8 mouse cellular contexts compared by ENCODE assay signal in the genomic region with DNA sequence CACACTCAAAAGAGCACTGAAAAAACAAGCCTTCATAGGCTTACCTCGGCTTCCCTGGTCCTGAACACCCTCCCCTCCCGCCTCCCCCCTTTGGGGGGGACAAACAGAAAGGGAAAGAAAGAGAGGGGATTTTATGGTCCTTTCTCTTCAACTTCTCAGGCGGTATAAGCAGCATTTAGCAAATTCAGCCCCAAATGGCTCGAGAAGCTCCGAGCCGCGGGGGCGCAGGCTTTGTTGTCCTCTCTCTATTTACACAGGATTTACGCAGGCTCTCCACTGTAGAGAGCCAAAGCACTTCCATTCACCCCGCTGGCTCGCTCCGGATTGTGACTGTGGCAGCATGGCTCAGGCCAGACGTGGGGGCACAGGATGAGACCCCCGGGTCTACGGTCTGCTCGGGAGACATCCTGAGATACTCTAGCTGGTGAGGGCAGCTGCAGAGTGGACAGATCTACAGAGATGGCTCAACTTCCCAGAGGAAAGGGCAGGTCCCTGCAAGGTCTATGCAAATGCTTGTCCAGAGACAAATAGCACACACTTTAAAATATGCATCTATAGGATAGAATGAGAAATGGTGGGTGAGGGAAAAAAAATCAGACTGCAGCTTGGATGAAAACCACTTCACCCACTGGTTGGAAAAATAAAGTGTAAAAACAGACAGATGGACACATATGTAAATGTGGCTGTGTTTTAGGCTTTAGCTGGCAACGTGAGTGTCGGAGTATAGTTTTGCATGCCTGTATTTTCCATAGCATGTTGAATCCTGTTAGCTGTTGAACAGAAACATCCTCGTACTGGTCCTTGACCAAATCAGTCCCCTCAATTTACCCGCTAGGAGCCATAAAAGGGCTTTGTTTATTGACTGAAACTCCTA. TPM values are rescaled to one million over a fixed set of nuclear protein-coding genes. Genes with fewer than 3 reads are reported as not detected.
DNase-seq lines count a peak whose midpoint lies in the region; ATAC-seq and TF ChIP-seq lines count a peak whose summit lies in the region.

No protein-coding gene starts in this region.

- no peak for TF ChIP-seq CTCF in forebrain, postnatal 0 days (IDR thresholded peaks at IDR 0.05; ENCODE audit: low read depth)
- TF ChIP-seq CTCF in liver, embryonic 14.5 days (IDR thresholded peaks at IDR 0.05; ENCODE audit: low read depth): no peak

- no peaks in the 10 kb centered on the region for H3K9me3 ChIP-seq in lung, embryonic 15.5 days
- no peaks in the 10 kb centered on the region for H3K9me3 ChIP-seq in forebrain, postnatal 0 days (ENCODE audit: low read length)
- H3K9me3 ChIP-seq in liver, embryonic 14.5 days (ENCODE audit: control insufficient read depth, low read length): no peaks in the 10 kb centered on the region
- H3K9me3 ChIP-seq in stomach, embryonic 16.5 days (replicated peaks; ENCODE audit: control insufficient read depth, low read length): no peaks in the 10 kb centered on the region

- no peak overlapping the region for H3K9ac ChIP-seq in lung, embryonic 15.5 days
- H3K9ac ChIP-seq in forebrain, postnatal 0 days: peak overlapping the region; percentile 23; the same call in 1 of the 2 replicates
- H3K9ac ChIP-seq in liver, embryonic 14.5 days (replicated peaks): no peak overlapping the region
- peak overlapping the region; percentile 7; the same call in 1 of the 2 replicates for H3K9ac ChIP-seq in stomach, embryonic 16.5 days (ENCODE audit: low read length)

- 35% methylated on average over 20 of the region's 20 CpGs for WGBS in lung, embryonic 15.5 days
- 4% methylated on average over 20 of the region's 20 CpGs for WGBS in forebrain, postnatal 0 days
- 29% methylated on average over 20 of the region's 20 CpGs for WGBS in liver, embryonic 14.5 days (ENCODE audit: insufficient replicate concordance)
- WGBS in stomach, embryonic 16.5 days: 32% methylated on average over 20 of the region's 20 CpGs

- peaks cover 14% of the 10 kb centered on the region; the same call in 1 of the 2 replicates for H3K4me1 ChIP-seq in lung, embryonic 15.5 days
- peaks cover 15% of the 10 kb centered on the region for H3K4me1 ChIP-seq in forebrain, postnatal 0 days (ENCODE audit: insufficient read depth)
- H3K4me1 ChIP-seq in liver, embryonic 14.5 days (replicated peaks; ENCODE audit: control insufficient read depth in 2 of 2, insufficient read depth in 2 of 2, low read length in 1 of 2): no peaks in the 10 kb centered on the region
- H3K4me1 ChIP-seq in stomach, embryonic 16.5 days (ENCODE audit: control insufficient read depth, insufficient read depth, low read length): peaks cover 15% of the 10 kb centered on the region

- peak; percentile 42; the same call in 1 of the 2 replicates for ATAC-seq in lung, embryonic 15.5 days (ENCODE audit: borderline replicate concordance, extremely low read depth, low FRiP score, low TSS enrichment)
- peak; percentile 74 for ATAC-seq in forebrain, postnatal 0 days
- no peak for ATAC-seq in liver, embryonic 14.5 days (ENCODE audit: insufficient read depth)
- ATAC-seq in stomach, embryonic 16.5 days (ENCODE audit: insufficient read depth, low FRiP score): peak; percentile 68; the same call in 1 of the 2 replicates

- no peaks in the 10 kb centered on the region for H3K36me3 ChIP-seq in lung, embryonic 15.5 days
- no peaks in the 10 kb centered on the region for H3K36me3 ChIP-seq in forebrain, postnatal 0 days (ENCODE audit: insufficient read depth)
- H3K36me3 ChIP-seq in liver, embryonic 14.5 days (replicated peaks; ENCODE audit: control insufficient read depth, insufficient read depth, low read depth): no peaks in the 10 kb centered on the region
- H3K36me3 ChIP-seq in stomach, embryonic 16.5 days (ENCODE audit: control insufficient read depth, insufficient read depth, low read length): no peaks in the 10 kb centered on the region; the same call in 1 of the 2 replicates

- DNase-seq in lung, postnatal 10 days: no peak
- DNase-seq in forebrain, postnatal 0 days: peak; percentile 67
- DNase-seq in liver, embryonic 14.5 days (ENCODE audit: low read depth in 3 of 3, low spot score in 3 of 3): no peak
- no peak for DNase-seq in urinary bladder, postnatal 14 days (ENCODE audit: low spot score)
- no peak for DNase-seq in kidney, adult 9 months
- no peak for DNase-seq in testis, postnatal 14 days (ENCODE audit: low spot score)

- H3K27me3 ChIP-seq in lung, embryonic 15.5 days: no peaks in the 10 kb centered on the region
- H3K27me3 ChIP-seq in forebrain, postnatal 0 days (ENCODE audit: insufficient read depth, low read length): no peaks in the 10 kb centered on the region
- no peaks in the 10 kb centered on the region for H3K27me3 ChIP-seq in liver, embryonic 14.5 days (ENCODE audit: control insufficient read depth, insufficient read depth, low read length)
- no peaks in the 10 kb centered on the region for H3K27me3 ChIP-seq in stomach, embryonic 16.5 days (ENCODE audit: control insufficient read depth, insufficient read depth, low read length)

- no peak overlapping the region for H3K27ac ChIP-seq in lung, embryonic 15.5 days
- peak overlapping the region; percentile 72 for H3K27ac ChIP-seq in forebrain, postnatal 0 days (ENCODE audit: low read depth, low read length)
- H3K27ac ChIP-seq in liver, embryonic 14.5 days: no peak overlapping the region
- H3K27ac ChIP-seq in stomach, embryonic 16.5 days (ENCODE audit: low read length): 0 out of 2 replicates have a peak overlapping the region, but pooled peaks have one; percentile 34

- peak overlapping the region; percentile 47 for H3K4me2 ChIP-seq in lung, embryonic 15.5 days
- peak overlapping the region; percentile 48 for H3K4me2 ChIP-seq in forebrain, postnatal 0 days (ENCODE audit: low read depth)
- H3K4me2 ChIP-seq in liver, embryonic 14.5 days (ENCODE audit: low read depth): peak overlapping the region; percentile 31
- H3K4me2 ChIP-seq in stomach, embryonic 16.5 days (ENCODE audit: low read depth, low read length): peak overlapping the region; percentile 38

- peak overlapping the region; percentile 22 for H3K4me3 ChIP-seq in lung, embryonic 15.5 days
- peak overlapping the region; percentile 16 for H3K4me3 ChIP-seq in forebrain, postnatal 0 days (ENCODE audit: low read depth, low read length)
- H3K4me3 ChIP-seq in liver, embryonic 14.5 days (ENCODE audit: insufficient read depth in 1 of 2, low read depth in 2 of 2, low read length in 2 of 2): peak overlapping the region in 1 of 2 experiments; percentile 7; a peak in 1 of 4 replicates
- peak overlapping the region; percentile 9; the same call in 1 of the 2 replicates for H3K4me3 ChIP-seq in stomach, embryonic 16.5 days (replicated peaks; ENCODE audit: low read length)

- TF ChIP-seq EP300 in liver, embryonic 14.5 days (IDR thresholded peaks at IDR 0.05; ENCODE audit: low read depth): no peak

RNA-seq across cellular contexts. Expression of a gene that starts 56.3 kb away (rescaled TPM):
- polyA plus RNA-seq in lung, embryonic 15.5 days (2015; fragmentation: Nextera tagmentation; extraction: Ambion mirVana): 24.4 and 25.8 TPM in 2 replicates
- 204 and 227 TPM in 2 replicates for total RNA-seq in forebrain, postnatal 0 days (2014; rRNA removed)
- polyA plus RNA-seq in forebrain, postnatal 0 days (2015; fragmentation: Nextera tagmentation; extraction: Ambion mirVana): 85.5 and 106 TPM in 2 replicates
- 1.5 and 1.8 TPM in 2 replicates for polyA plus RNA-seq in liver, embryonic 14.5 days (2012; rRNA removed)
- 0.69 and 1.0 TPM in 2 replicates for polyA plus RNA-seq in liver, embryonic 14.5 days (2014; fragmentation: Nextera tagmentation; extraction: Ambion mirVana)
- 42.8 and 43.3 TPM in 2 replicates for polyA plus RNA-seq in stomach, embryonic 16.5 days (2015; fragmentation: Nextera tagmentation; extraction: Ambion mirVana)

Comparison
In these comparisons a context has a peak if more than half of its experiments do, and no peak if none do; other contexts are left out.
1. H3K27ac ChIP-seq: peak in forebrain, postnatal 0 days (single experiment) and stomach, embryonic 16.5 days (single experiment); none in lung, embryonic 15.5 days (single experiment) and liver, embryonic 14.5 days (single experiment).
2. H3K9ac ChIP-seq: peak in forebrain, postnatal 0 days (single experiment) and stomach, embryonic 16.5 days (single experiment); none in lung, embryonic 15.5 days (single experiment) and liver, embryonic 14.5 days (single experiment).
3. Peak in every context shown above with its lines, with median percentiles within 50 percentile points of each other: H3K4me2 ChIP-seq.